8 mouse cellular contexts compared by ENCODE assay signal in the genomic region with DNA sequence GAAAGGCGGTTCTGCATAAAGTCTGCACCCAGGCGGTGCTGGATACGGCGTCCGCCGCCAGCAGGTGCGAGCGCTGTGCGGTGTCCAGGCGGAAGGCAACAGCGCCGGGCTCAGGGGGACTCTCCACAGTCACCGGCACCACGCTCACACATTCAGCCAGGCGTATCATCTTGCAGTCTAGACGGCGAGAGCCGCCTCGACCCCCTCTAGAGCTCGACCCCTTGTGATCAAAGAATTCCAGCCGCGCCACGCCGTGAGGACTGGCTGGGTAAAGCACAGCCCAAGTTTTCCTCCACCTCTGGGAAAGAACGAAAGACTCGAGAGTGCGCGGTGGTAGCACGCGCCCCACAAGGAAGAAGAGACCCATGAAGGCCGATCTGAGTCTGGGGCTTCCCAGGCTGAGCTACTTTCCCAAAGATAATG. TPM values are rescaled to one million over a fixed set of nuclear protein-coding genes. Genes with fewer than 3 reads are reported as not detected.
DNase-seq lines count a peak whose midpoint lies in the region; ATAC-seq and TF ChIP-seq lines count a peak whose summit lies in the region.

No protein-coding gene starts in this region.

- H3K4me3 ChIP-seq in kidney, adult 2 months (ENCODE audit: insufficient read depth, low read depth, low read length): peak overlapping the region; percentile 66
- peak overlapping the region; percentile 73 for H3K4me3 ChIP-seq in heart, embryonic 16.5 days (ENCODE audit: low read length)
- H3K4me3 ChIP-seq in limb, embryonic 13.5 days: peak overlapping the region; percentile 64
- H3K4me3 ChIP-seq in midbrain, embryonic 12.5 days: peak overlapping the region; percentile 56
- peak overlapping the region; percentile 58 for H3K4me3 ChIP-seq in stomach, embryonic 15.5 days (replicated peaks)

- peak overlapping the region; percentile 86 for H3K4me2 ChIP-seq in heart, embryonic 16.5 days (ENCODE audit: low read depth, low read length)
- H3K4me2 ChIP-seq in limb, embryonic 13.5 days (replicated peaks): peak overlapping the region; percentile 86
- peak overlapping the region; percentile 79 for H3K4me2 ChIP-seq in midbrain, embryonic 12.5 days (replicated peaks)
- peak overlapping the region; percentile 71 for H3K4me2 ChIP-seq in stomach, embryonic 15.5 days

- DNase-seq in kidney, adult 2 months: peak; percentile 29
- no peak for DNase-seq in kidney, adult 9 months
- DNase-seq in embryo, embryonic 10 days (ENCODE audit: low spot score): peak; percentile 79
- DNase-seq in frontal cortex, postnatal 36 days (ENCODE audit: low spot score in 2 of 2): no peak

- no peak overlapping the region for H3K27ac ChIP-seq in kidney, adult 2 months (ENCODE audit: insufficient read depth, low read depth, low read length)
- peak overlapping the region; percentile 53 for H3K27ac ChIP-seq in heart, embryonic 16.5 days (ENCODE audit: low read length)
- peak overlapping the region; percentile 76 for H3K27ac ChIP-seq in limb, embryonic 13.5 days
- no peak overlapping the region; the same call in 1 of the 2 replicates for H3K27ac ChIP-seq in midbrain, embryonic 12.5 days (replicated peaks)
- H3K27ac ChIP-seq in stomach, embryonic 15.5 days: peak overlapping the region; percentile 87

- under 1% methylated on average over 31 of the region's 31 CpGs for WGBS in kidney, adult 2 months
- under 1% methylated on average over 31 of the region's 31 CpGs for WGBS in heart, embryonic 16.5 days
- under 1% methylated on average over 31 of the region's 31 CpGs for WGBS in limb, embryonic 13.5 days
- under 1% methylated on average over 31 of the region's 31 CpGs for WGBS in midbrain, embryonic 12.5 days
- WGBS in stomach, embryonic 15.5 days: 0% methylated on average over 31 of the region's 31 CpGs

- TF ChIP-seq CTCF in kidney, adult 2 months (conservative IDR thresholded peaks at IDR 0.05; ENCODE audit: insufficient read depth, insufficient read length, low read depth, low read length): no peak

- no peak for TF ChIP-seq POLR2A in kidney, adult 2 months (IDR thresholded peaks at IDR 0.05; ENCODE audit: low read depth, low read length)

- H3K9ac ChIP-seq in heart, embryonic 16.5 days (ENCODE audit: low read length): peak overlapping the region; percentile 67
- peak overlapping the region; percentile 73 for H3K9ac ChIP-seq in limb, embryonic 13.5 days
- peak overlapping the region; percentile 56 for H3K9ac ChIP-seq in midbrain, embryonic 12.5 days (replicated peaks)
- peak overlapping the region; percentile 45 for H3K9ac ChIP-seq in stomach, embryonic 15.5 days

- no peaks in the 10 kb centered on the region for H3K9me3 ChIP-seq in heart, embryonic 16.5 days (replicated peaks; ENCODE audit: control insufficient read depth, low read length)
- no peaks in the 10 kb centered on the region for H3K9me3 ChIP-seq in limb, embryonic 13.5 days
- no peaks in the 10 kb centered on the region for H3K9me3 ChIP-seq in midbrain, embryonic 12.5 days
- no peaks in the 10 kb centered on the region for H3K9me3 ChIP-seq in stomach, embryonic 15.5 days

- ATAC-seq in heart, embryonic 16.5 days (replicated peaks; ENCODE audit: extremely low read depth, insufficient read depth, low FRiP score): peak; percentile 39
- ATAC-seq in limb, embryonic 13.5 days (ENCODE audit: low FRiP score, low read depth): peak; percentile 33
- peak; percentile 55 for ATAC-seq in midbrain, embryonic 12.5 days (ENCODE audit: low FRiP score, low read depth)
- ATAC-seq in stomach, embryonic 15.5 days (ENCODE audit: insufficient read depth, low FRiP score, low read depth): peak; percentile 41

- no peaks in the 10 kb centered on the region for H3K36me3 ChIP-seq in kidney, adult 2 months (ENCODE audit: control insufficient read depth, insufficient read depth, low read length)
- no peaks in the 10 kb centered on the region for H3K36me3 ChIP-seq in heart, embryonic 16.5 days (ENCODE audit: control insufficient read depth, insufficient read depth)
- peaks cover 4% of the 10 kb centered on the region; the same call in 1 of the 2 replicates for H3K36me3 ChIP-seq in limb, embryonic 13.5 days
- no peaks in the 10 kb centered on the region for H3K36me3 ChIP-seq in midbrain, embryonic 12.5 days
- H3K36me3 ChIP-seq in stomach, embryonic 15.5 days: no peaks in the 10 kb centered on the region

- H3K4me1 ChIP-seq in kidney, adult 2 months (ENCODE audit: control insufficient read depth, insufficient read depth, low read length): no peaks in the 10 kb centered on the region
- H3K4me1 ChIP-seq in heart, embryonic 16.5 days (ENCODE audit: control insufficient read depth, insufficient read depth, low read length): peaks cover 19% of the 10 kb centered on the region
- peaks cover 58% of the 10 kb centered on the region for H3K4me1 ChIP-seq in limb, embryonic 13.5 days
- peaks cover 25% of the 10 kb centered on the region for H3K4me1 ChIP-seq in midbrain, embryonic 12.5 days
- H3K4me1 ChIP-seq in stomach, embryonic 15.5 days: peaks cover 23% of the 10 kb centered on the region

- no peaks in the 10 kb centered on the region for H3K27me3 ChIP-seq in kidney, adult 2 months (replicated peaks; ENCODE audit: control insufficient read depth, insufficient read depth, low read length)
- peaks cover 13% of the 10 kb centered on the region; the same call in 1 of the 2 replicates for H3K27me3 ChIP-seq in heart, embryonic 16.5 days (ENCODE audit: control insufficient read depth, insufficient read depth, low read length)
- peaks cover 32% of the 10 kb centered on the region for H3K27me3 ChIP-seq in limb, embryonic 13.5 days
- H3K27me3 ChIP-seq in midbrain, embryonic 12.5 days: peaks cover 81% of the 10 kb centered on the region
- H3K27me3 ChIP-seq in stomach, embryonic 15.5 days (replicated peaks): peaks cover 7% of the 10 kb centered on the region; the same call in 1 of the 2 replicates

RNA-seq across cellular contexts. Expression of a gene that starts 0.5 kb away (rescaled TPM):
- 4.3 and 4.5 TPM in 2 replicates for polyA plus RNA-seq in kidney, adult 2 months (2012; rRNA removed)
- 8.5 and 9.5 TPM in 2 replicates for polyA plus RNA-seq in heart, embryonic 16.5 days (2015; fragmentation: Nextera tagmentation; extraction: Ambion mirVana)
- 16.2 and 16.5 TPM in 2 replicates for polyA plus RNA-seq in limb, embryonic 13.5 days (2015; fragmentation: Nextera tagmentation; extraction: Ambion mirVana)
- 5.8 and 8.3 TPM in 2 replicates for polyA plus RNA-seq in midbrain, embryonic 12.5 days (2016; fragmentation: Nextera tagmentation; extraction: Ambion mirVana)
- 11.9 and 14.3 TPM in 2 replicates for polyA plus RNA-seq in stomach, embryonic 15.5 days (2015; fragmentation: Nextera tagmentation; extraction: Ambion mirVana)

RNA-seq across cellular contexts. Expression of a gene that starts 1.2 kb away (rescaled TPM):
- 3.1 and 3.6 TPM in 2 replicates for polyA plus RNA-seq in kidney, adult 2 months (2012; rRNA removed)
- 8.0 and 8.3 TPM in 2 replicates for polyA plus RNA-seq in heart, embryonic 16.5 days (2015; fragmentation: Nextera tagmentation; extraction: Ambion mirVana)
- 34.4 and 36.3 TPM in 2 replicates for polyA plus RNA-seq in limb, embryonic 13.5 days (2015; fragmentation: Nextera tagmentation; extraction: Ambion mirVana)
- polyA plus RNA-seq in midbrain, embryonic 12.5 days (2016; fragmentation: Nextera tagmentation; extraction: Ambion mirVana): 11.0 and 14.7 TPM in 2 replicates
- 14.2 and 16.2 TPM in 2 replicates for polyA plus RNA-seq in stomach, embryonic 15.5 days (2015; fragmentation: Nextera tagmentation; extraction: Ambion mirVana)

RNA-seq across cellular contexts. Expression of a gene that starts 21.5 kb away (rescaled TPM):
- polyA plus RNA-seq in kidney, adult 2 months (2012; rRNA removed): 442 and 596 TPM in 2 replicates
- 140 and 148 TPM in 2 replicates for polyA plus RNA-seq in heart, embryonic 16.5 days (2015; fragmentation: Nextera tagmentation; extraction: Ambion mirVana)
- 168 and 181 TPM in 2 replicates for polyA plus RNA-seq in limb, embryonic 13.5 days (2015; fragmentation: Nextera tagmentation; extraction: Ambion mirVana)
- 150 and 159 TPM in 2 replicates for polyA plus RNA-seq in midbrain, embryonic 12.5 days (2016; fragmentation: Nextera tagmentation; extraction: Ambion mirVana)
- polyA plus RNA-seq in stomach, embryonic 15.5 days (2015; fragmentation: Nextera tagmentation; extraction: Ambion mirVana): 211 and 212 TPM in 2 replicates

RNA-seq across cellular contexts. Expression of a gene that starts 22.3 kb away (rescaled TPM):
- 39.6 and 40.2 TPM in 2 replicates for polyA plus RNA-seq in kidney, adult 2 months (2012; rRNA removed)
- polyA plus RNA-seq in heart, embryonic 16.5 days (2015; fragmentation: Nextera tagmentation; extraction: Ambion mirVana): 81.8 and 94.5 TPM in 2 replicates
- 78.4 and 82.4 TPM in 2 replicates for polyA plus RNA-seq in limb, embryonic 13.5 days (2015; fragmentation: Nextera tagmentation; extraction: Ambion mirVana)
- polyA plus RNA-seq in midbrain, embryonic 12.5 days (2016; fragmentation: Nextera tagmentation; extraction: Ambion mirVana): 63.2 and 63.9 TPM in 2 replicates
- 86.6 and 94.1 TPM in 2 replicates for polyA plus RNA-seq in stomach, embryonic 15.5 days (2015; fragmentation: Nextera tagmentation; extraction: Ambion mirVana)

RNA-seq across cellular contexts. Expression of a gene that starts 24.9 kb away (rescaled TPM):
- polyA plus RNA-seq in kidney, adult 2 months (2012; rRNA removed): 8.8 and 11.0 TPM in 2 replicates
- 0.57 and 0.75 TPM in 2 replicates for polyA plus RNA-seq in heart, embryonic 16.5 days (2015; fragmentation: Nextera tagmentation; extraction: Ambion mirVana)
- 0.64 and 0.87 TPM in 2 replicates for polyA plus RNA-seq in limb, embryonic 13.5 days (2015; fragmentation: Nextera tagmentation; extraction: Ambion mirVana)
- polyA plus RNA-seq in midbrain, embryonic 12.5 days (2016; fragmentation: Nextera tagmentation; extraction: Ambion mirVana): 0.93 and 1.1 TPM in 2 replicates
- polyA plus RNA-seq in stomach, embryonic 15.5 days (2015; fragmentation: Nextera tagmentation; extraction: Ambion mirVana): 5.4 and 7.1 TPM in 2 replicates

Comparison
In these comparisons a context has a peak if more than half of its experiments do, and no peak if none do; other contexts are left out.
1. DNase-seq: peak in kidney, adult 2 months (single experiment) and embryo, embryonic 10 days (single experiment); none in kidney, adult 9 months (single experiment) and frontal cortex, postnatal 36 days (0 of 2).
2. H3K27ac ChIP-seq: peak in heart, embryonic 16.5 days (single experiment), limb, embryonic 13.5 days (single experiment) and stomach, embryonic 15.5 days (single experiment); none in kidney, adult 2 months (single experiment) and midbrain, embryonic 12.5 days (single experiment).
3. Peak in every context shown above with its lines, with median percentiles within 50 percentile points of each other: H3K4me3 ChIP-seq, ATAC-seq, H3K4me2 ChIP-seq and H3K9ac ChIP-seq.